Mouse (Mus musculus): Measurements from ENCODE around the gene Lysmd3. TPM values are rescaled to one million over a fixed set of nuclear protein-coding genes. Genes with fewer than 3 reads are reported as not detected.
A peak's percentile ranks its signal among the peaks of the same experiment; 100 is the strongest.

Lysmd3 gene
- polyA plus RNA-seq, 1 experiment from 2014 or later, result 24.6 TPM

DNA sequence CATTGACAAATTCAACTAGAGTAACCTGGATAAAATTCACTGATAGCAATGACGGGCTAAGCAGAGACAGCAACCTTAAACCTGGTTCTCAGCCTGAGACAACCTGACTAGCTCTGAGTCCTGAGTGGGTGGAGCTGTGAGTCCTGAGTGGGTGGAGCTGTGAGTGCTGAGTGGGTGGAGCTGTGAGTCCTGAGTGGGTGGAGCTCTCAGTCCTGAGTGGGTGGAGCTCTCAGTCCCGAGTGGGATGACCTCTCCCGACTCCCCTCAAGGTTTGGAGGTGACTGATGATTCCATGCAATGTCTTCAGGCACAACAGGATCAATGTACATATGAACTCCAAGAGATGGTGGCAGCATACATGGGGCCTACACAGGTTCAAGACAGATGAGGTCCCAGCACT lies 32.1 kb downstream of the Lysmd3 start:
- H3K4me1 ChIP-seq (ENCODE audit: control insufficient read depth, insufficient read depth, low read length), result peaks cover 9% of the 10 kb centered on the region; the same call in 1 of the 2 replicates
- ATAC-seq (replicated peaks; ENCODE audit: insufficient number of reproducible peaks, low FRiP score, low TSS enrichment), result peak; percentile 58; the same call in 1 of the 2 replicates
- no peak overlapping the region for H3K27ac ChIP-seq (ENCODE audit: low read depth, low read length)
- H3K27me3 ChIP-seq (ENCODE audit: control insufficient read depth, insufficient read depth, low read length), result no peaks in the 10 kb centered on the region
- 90% methylated on average over 3 of the region's 3 CpGs for WGBS (ENCODE audit: insufficient replicate concordance)
- no peak overlapping the region for H3K4me3 ChIP-seq (ENCODE audit: low read depth, low read length)
- no peak overlapping the region for H3K9ac ChIP-seq (ENCODE audit: low read depth, low read length)
- H3K4me2 ChIP-seq, result no peak overlapping the region
- H3K36me3 ChIP-seq (ENCODE audit: control insufficient read depth, insufficient read depth, low read length), result peaks cover 3% of the 10 kb centered on the region; the same call in 1 of the 2 replicates
- no peaks in the 10 kb centered on the region for H3K9me3 ChIP-seq (replicated peaks; ENCODE audit: control insufficient read depth, low read length)

GRCm38 (mm10) chr13:81690477-81690876 lies 33.0 kb downstream of the Lysmd3 start:
- H3K4me2 ChIP-seq, result 0 out of 2 replicates have a peak overlapping the region, but pooled peaks have one; percentile 24

GRCm38 (mm10) chr13:81691606-81692005 lies 34.1 kb downstream of the Lysmd3 start:
- ATAC-seq (replicated peaks; ENCODE audit: insufficient number of reproducible peaks, low FRiP score, low TSS enrichment), result peak; percentile 71
- Histone ChIP-seq H3K27me3 (ENCODE audit: control insufficient read depth, insufficient read depth, low read length) (no peaks in the 10 kb centered on the region), H3K27ac (ENCODE audit: low read depth, low read length) (peak overlapping the region; percentile 55), H3K4me2 (no peak overlapping the region), H3K36me3 (ENCODE audit: control insufficient read depth, insufficient read depth, low read length) (0 out of 2 replicates have a peak, but pooled peaks cover 3% of the 10 kb centered on the region), H3K4me1 (ENCODE audit: control insufficient read depth, insufficient read depth, low read length) (peaks cover 9% of the 10 kb centered on the region; the same call in 1 of the 2 replicates), H3K4me3 (ENCODE audit: low read depth, low read length) (no peak overlapping the region), H3K9ac (ENCODE audit: low read depth, low read length) (no peak overlapping the region), H3K9me3 (replicated peaks; ENCODE audit: control insufficient read depth, low read length) (no peaks in the 10 kb centered on the region)
- 42% methylated on average over 9 of the region's 9 CpGs for WGBS (ENCODE audit: insufficient replicate concordance)

More at GRCm38 (mm10) chr13:81690477-81690876, 33.0 kb downstream of the Lysmd3 start:
- H3K4me1 ChIP-seq (ENCODE audit: control insufficient read depth, insufficient read depth, low read length), result peaks cover 9% of the 10 kb centered on the region; the same call in 1 of the 2 replicates
- H3K36me3 ChIP-seq (ENCODE audit: control insufficient read depth, insufficient read depth, low read length), result peaks cover 3% of the 10 kb centered on the region; the same call in 1 of the 2 replicates
- ATAC-seq (replicated peaks; ENCODE audit: insufficient number of reproducible peaks, low FRiP score, low TSS enrichment), result no peak; the same call in 1 of the 2 replicates
- H3K27ac ChIP-seq (ENCODE audit: low read depth, low read length), result peak overlapping the region; percentile 41; the same call in 1 of the 2 replicates
- H3K9ac ChIP-seq (ENCODE audit: low read depth, low read length), result no peak overlapping the region
- no peaks in the 10 kb centered on the region for H3K27me3 ChIP-seq (ENCODE audit: control insufficient read depth, insufficient read depth, low read length)
- 29% methylated on average over 10 of the region's 10 CpGs for WGBS (ENCODE audit: insufficient replicate concordance)
- no peaks in the 10 kb centered on the region for H3K9me3 ChIP-seq (replicated peaks; ENCODE audit: control insufficient read depth, low read length)
- H3K4me3 ChIP-seq (ENCODE audit: low read depth, low read length), result no peak overlapping the region

- 95% methylated on average over 12 of the region's 12 CpGs for WGBS (ENCODE audit: insufficient replicate concordance)
- H3K27me3 ChIP-seq (ENCODE audit: control insufficient read depth, insufficient read depth, low read length), result no peaks in the 10 kb centered on the region
- peaks cover 9% of the 10 kb centered on the region; the same call in 1 of the 2 replicates for H3K4me1 ChIP-seq (ENCODE audit: control insufficient read depth, insufficient read depth, low read length)
- ATAC-seq (replicated peaks; ENCODE audit: insufficient number of reproducible peaks, low FRiP score, low TSS enrichment), result no peak
- no peak overlapping the region for H3K4me2 ChIP-seq
- no peak overlapping the region for H3K9ac ChIP-seq (ENCODE audit: low read depth, low read length)
- peaks cover 6% of the 10 kb centered on the region; the same call in 1 of the 2 replicates for H3K36me3 ChIP-seq (ENCODE audit: control insufficient read depth, insufficient read depth, low read length)
- no peak overlapping the region for H3K27ac ChIP-seq (ENCODE audit: low read depth, low read length)
- H3K9me3 ChIP-seq (replicated peaks; ENCODE audit: control insufficient read depth, low read length), result no peaks in the 10 kb centered on the region
- no peak overlapping the region for H3K4me3 ChIP-seq (ENCODE audit: low read depth, low read length)
Observed at GRCm38 (mm10) chr13:81694446-81694845, 37.0 kb downstream of the Lysmd3 start.

DNA sequence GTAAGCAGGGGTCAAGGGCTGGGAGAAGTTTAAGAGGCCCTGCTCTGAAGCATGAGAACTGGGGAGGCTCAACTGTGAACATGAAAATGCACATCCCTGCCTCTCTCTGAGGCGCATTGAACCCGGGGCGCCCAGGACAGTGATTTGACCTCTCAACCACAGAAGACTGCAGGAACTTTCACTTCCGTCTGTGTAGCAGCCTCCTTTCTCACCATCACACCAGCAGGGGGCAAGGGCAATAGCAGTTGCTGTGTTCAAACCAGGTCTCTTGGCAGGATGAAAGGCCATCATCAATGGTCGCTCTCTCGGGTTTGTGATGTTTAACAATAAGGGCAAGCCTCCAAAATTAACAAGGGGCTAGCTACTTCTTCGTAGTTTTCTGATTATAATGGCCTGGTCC lies 45.7 kb downstream of the Lysmd3 start:
- ATAC-seq (replicated peaks; ENCODE audit: insufficient number of reproducible peaks, low FRiP score, low TSS enrichment), result no peak
- Histone ChIP-seq H3K4me2 (no peak overlapping the region), H3K27me3 (ENCODE audit: control insufficient read depth, insufficient read depth, low read length) (no peaks in the 10 kb centered on the region), H3K9ac (ENCODE audit: low read depth, low read length) (no peak overlapping the region), H3K4me3 (ENCODE audit: low read depth, low read length) (no peak overlapping the region), H3K9me3 (replicated peaks; ENCODE audit: control insufficient read depth, low read length) (no peaks in the 10 kb centered on the region), H3K4me1 (ENCODE audit: control insufficient read depth, insufficient read depth, low read length) (no peaks in the 10 kb centered on the region), H3K36me3 (ENCODE audit: control insufficient read depth, insufficient read depth, low read length) (no peaks in the 10 kb centered on the region; the same call in 1 of the 2 replicates), H3K27ac (ENCODE audit: low read depth, low read length) (no peak overlapping the region)
- 83% methylated on average over 7 of the region's 7 CpGs for whole genome bisulfite sequencing (ENCODE audit: insufficient replicate concordance)

DNA sequence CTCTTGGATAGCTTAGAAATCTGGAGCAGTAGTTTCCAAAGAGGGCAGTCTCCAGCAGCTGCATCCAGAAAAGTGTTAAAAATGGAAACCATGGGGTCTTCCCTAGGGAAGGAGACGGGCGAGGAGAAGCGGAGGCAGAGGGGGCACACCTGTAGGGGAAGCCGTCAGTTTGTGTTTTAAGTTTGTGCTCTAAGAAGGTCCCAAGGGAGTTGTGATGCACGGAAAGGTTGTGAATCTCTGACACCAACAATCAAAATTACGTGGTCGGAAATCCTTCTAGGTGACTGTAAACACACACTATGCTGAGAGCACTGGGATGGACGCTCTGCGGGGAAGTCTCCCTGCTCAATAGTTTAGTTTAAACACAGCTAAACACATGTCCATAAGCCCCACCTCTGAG lies 46.2 kb downstream of the Lysmd3 start:
- ATAC-seq (replicated peaks; ENCODE audit: insufficient number of reproducible peaks, low FRiP score, low TSS enrichment), result no peak
- no peaks in the 10 kb centered on the region for H3K4me1 ChIP-seq (ENCODE audit: control insufficient read depth, insufficient read depth, low read length)
- 87% methylated on average over 9 of the region's 9 CpGs for WGBS (ENCODE audit: insufficient replicate concordance)
- H3K27ac ChIP-seq (ENCODE audit: low read depth, low read length), result no peak overlapping the region
- H3K9me3 ChIP-seq (replicated peaks; ENCODE audit: control insufficient read depth, low read length), result no peaks in the 10 kb centered on the region
- no peaks in the 10 kb centered on the region; the same call in 1 of the 2 replicates for H3K36me3 ChIP-seq (ENCODE audit: control insufficient read depth, insufficient read depth, low read length)
- H3K27me3 ChIP-seq (ENCODE audit: control insufficient read depth, insufficient read depth, low read length), result no peaks in the 10 kb centered on the region
- no peak overlapping the region for H3K4me3 ChIP-seq (ENCODE audit: low read depth, low read length)
- no peak overlapping the region for H3K4me2 ChIP-seq
- no peak overlapping the region for H3K9ac ChIP-seq (ENCODE audit: low read depth, low read length)

GRCm38 (mm10) chr13:81706311-81706710 lies 48.8 kb downstream of the Lysmd3 start:
- H3K27ac ChIP-seq (ENCODE audit: low read depth, low read length), result no peak overlapping the region
- no peaks in the 10 kb centered on the region for H3K27me3 ChIP-seq (ENCODE audit: control insufficient read depth, insufficient read depth, low read length)
- no peak overlapping the region for H3K4me3 ChIP-seq (ENCODE audit: low read depth, low read length)
- H3K36me3 ChIP-seq (ENCODE audit: control insufficient read depth, insufficient read depth, low read length), result no peaks in the 10 kb centered on the region
- no peak overlapping the region for H3K9ac ChIP-seq (ENCODE audit: low read depth, low read length)
- no peaks in the 10 kb centered on the region for H3K9me3 ChIP-seq (replicated peaks; ENCODE audit: control insufficient read depth, low read length)
- WGBS (ENCODE audit: insufficient replicate concordance), result 94% methylated on average over 5 of the region's 5 CpGs
- no peak overlapping the region for H3K4me2 ChIP-seq
- no peak for ATAC-seq (replicated peaks; ENCODE audit: insufficient number of reproducible peaks, low FRiP score, low TSS enrichment)
- H3K4me1 ChIP-seq (ENCODE audit: control insufficient read depth, insufficient read depth, low read length), result peaks cover 9% of the 10 kb centered on the region; the same call in 1 of the 2 replicates

DNA sequence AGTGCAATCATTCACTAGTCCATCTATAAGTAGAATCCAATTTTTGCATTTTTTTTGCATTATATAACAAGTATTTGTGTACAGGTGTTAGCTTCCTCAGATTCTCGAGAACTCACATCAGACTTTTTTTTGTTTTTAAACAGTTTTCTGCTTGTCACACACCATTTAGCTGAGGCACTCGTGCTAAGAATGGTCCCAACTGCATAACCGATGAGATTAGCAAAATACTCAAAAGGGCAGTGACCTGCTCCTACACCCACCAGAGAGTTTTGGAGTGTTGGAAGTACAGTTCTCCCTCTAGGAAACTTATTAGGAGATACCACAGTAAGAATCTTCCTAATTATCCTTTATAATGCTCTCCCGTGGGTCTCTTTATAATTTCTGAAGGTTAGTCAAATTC lies 52.3 kb downstream of the Lysmd3 start:
- Histone ChIP-seq H3K36me3 (ENCODE audit: control insufficient read depth, insufficient read depth, low read length) (no peaks in the 10 kb centered on the region), H3K9ac (ENCODE audit: low read depth, low read length) (peak overlapping the region; percentile 80; the same call in 1 of the 2 replicates), H3K27me3 (ENCODE audit: control insufficient read depth, insufficient read depth, low read length) (no peaks in the 10 kb centered on the region), H3K4me3 (ENCODE audit: low read depth, low read length) (peak overlapping the region; percentile 71), H3K27ac (ENCODE audit: low read depth, low read length) (no peak overlapping the region; the same call in 1 of the 2 replicates), H3K9me3 (replicated peaks; ENCODE audit: control insufficient read depth, low read length) (no peaks in the 10 kb centered on the region), H3K4me2 (peak overlapping the region; percentile 99), H3K4me1 (ENCODE audit: control insufficient read depth, insufficient read depth, low read length) (peaks cover 17% of the 10 kb centered on the region)
- ATAC-seq (replicated peaks; ENCODE audit: insufficient number of reproducible peaks, low FRiP score, low TSS enrichment), result no peak
- 33% methylated on average over 4 of the region's 4 CpGs for WGBS (ENCODE audit: insufficient replicate concordance)

DNA sequence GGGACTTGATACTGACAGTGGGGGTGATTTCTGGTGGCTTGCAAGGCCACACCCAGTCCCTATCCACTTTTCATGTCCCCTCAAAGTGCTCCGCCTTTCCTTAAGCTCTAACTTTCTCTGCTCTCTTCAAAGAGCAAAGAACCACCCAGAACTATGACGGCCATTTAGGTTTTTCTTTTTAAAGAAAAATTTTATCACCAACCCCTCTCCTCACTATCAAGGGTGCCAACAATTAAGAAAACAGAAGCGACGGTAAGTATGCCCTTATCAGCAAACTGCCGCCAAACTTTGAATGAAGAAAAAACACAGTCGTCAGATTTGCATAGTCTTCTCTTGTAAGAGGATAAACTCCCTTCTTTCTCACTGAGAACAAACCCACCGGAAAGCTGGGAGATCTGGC lies 52.8 kb downstream of the Lysmd3 start:
- peak overlapping the region; percentile 71 for H3K4me3 ChIP-seq (ENCODE audit: low read depth, low read length)
- H3K4me1 ChIP-seq (ENCODE audit: control insufficient read depth, insufficient read depth, low read length), result peaks cover 17% of the 10 kb centered on the region
- no peaks in the 10 kb centered on the region for H3K9me3 ChIP-seq (replicated peaks; ENCODE audit: control insufficient read depth, low read length)
- peak overlapping the region; percentile 80 for H3K9ac ChIP-seq (ENCODE audit: low read depth, low read length)
- H3K4me2 ChIP-seq, result peak overlapping the region; percentile 99
- H3K27me3 ChIP-seq (ENCODE audit: control insufficient read depth, insufficient read depth, low read length), result no peaks in the 10 kb centered on the region
- no peaks in the 10 kb centered on the region for H3K36me3 ChIP-seq (ENCODE audit: control insufficient read depth, insufficient read depth, low read length)
- 1% methylated on average over 7 of the region's 7 CpGs for WGBS (ENCODE audit: insufficient replicate concordance)
- ATAC-seq (replicated peaks; ENCODE audit: insufficient number of reproducible peaks, low FRiP score, low TSS enrichment), result no peak
- peak overlapping the region; percentile 75 for H3K27ac ChIP-seq (ENCODE audit: low read depth, low read length)

Measured in heart, embryonic 11.5 days (tissue).